Mouse (Mus musculus) lung, adult 2 months (tissue): ENCODE data around the gene Dpysl4. TPM values are rescaled to one million over a fixed set of nuclear protein-coding genes. Genes with fewer than 3 reads are reported as not detected.

Experiments
- DNase-seq: peaks from one replicate; pipeline ENCODE4 v3.0.0; 2022
- H3K4me1 ChIP-seq: fragments of 200-500 bp; 2 replicates; pipeline ENCODE4 v1.6.1; 2011; ENCODE audit warnings: low read length; ENCODE audit not compliant: control insufficient read depth, insufficient read depth
- H3K4me3 ChIP-seq: fragments of 200-500 bp; replicated peaks from 2 replicates; pipeline ENCODE3; 2011; ENCODE audit warnings: low read depth, mild to moderate bottlenecking, control low read depth, low read length; ENCODE audit errors: extremely low read depth
- CTCF ChIP-seq: fragments of 200-500 bp; IDR thresholded peaks from 2 replicates; pipeline ENCODE4 v1.5.1; 2011; ENCODE audit warnings: mild to moderate bottlenecking, low read length, control low read depth; ENCODE audit not compliant: insufficient read depth
- POLR2A ChIP-seq: fragments of 200-500 bp; IDR thresholded peaks from 2 replicates; pipeline ENCODE4 v1.6.1; 2011; ENCODE audit warnings: low read depth, mild to moderate bottlenecking, control low read depth, low read length, borderline replicate concordance; ENCODE audit errors: extremely low read depth
- WGBS: fragments of 180-500 bp; shearing (Covaris S2); methylation state at CpG from one replicate; pipeline ENCODE4 v1.1.7; 2018; 5-methylcytosine and 5-hydroxymethylcytosine counted together
- polyA plus RNA-seq: library from polyadenylated mRNA; depleted of rRNA; stranded (reverse); fragments of >200 nt; gene quantifications from 2 replicates; pipeline ENCODE4 v1.2.3, GENCODE M21; 2012; rRNA removed

The Dpysl4 gene
- 0.38 and 0.40 TPM in 2 replicates for polyA plus RNA-seq

GRCm38 (mm10) chr7:139085629-139086194 lies at the start of gene Dpysl4:
Dpysl4 (plus strand) TSS chr7:139086001.
- H3K4me1 ChIP-seq, result peaks cover 2% of the 10 kb centered on the region; the same call in 1 of the 2 replicates
- H3K4me3 ChIP-seq, result no peak within 1 kb of the TSS
- WGBS, result 8% methylated on average over 32 of the region's 32 CpGs
- no peak for DNase-seq
- TF ChIP-seq POLR2A (no peak), CTCF (no peak)

- no peak for TF ChIP-seq POLR2A
- 0 out of 2 replicates have a peak, but pooled peaks have one; percentile 5 for TF ChIP-seq CTCF
- WGBS, result 59% methylated on average over 4 of the region's 4 CpGs
These were observed 22.4 kb upstream of the Dpysl4 start for GRCm38 (mm10) chr7:139063406-139063805.

GRCm38 (mm10) chr7:139068182-139068623 lies 17.6 kb upstream of the Dpysl4 start:
- 0% methylated on average over 2 of the region's 2 CpGs for WGBS
- H3K4me1 ChIP-seq, result no peaks in the 10 kb centered on the region
- H3K4me3 ChIP-seq, result no peak overlapping the region
- no peak for TF ChIP-seq POLR2A
- TF ChIP-seq CTCF, result peak; percentile 80
- DNase-seq, result peak; percentile 55

More at GRCm38 (mm10) chr7:139063406-139063805, 22.4 kb upstream of the Dpysl4 start:
- H3K4me3 ChIP-seq, result no peak overlapping the region
- DNase-seq, result no peak
- H3K4me1 ChIP-seq, result no peaks in the 10 kb centered on the region

GRCm38 (mm10) chr7:139074189-139074588 lies 11.6 kb upstream of the Dpysl4 start:
- TF ChIP-seq POLR2A (no peak), CTCF (no peak)
- WGBS, result 55% methylated on average over 6 of the region's 6 CpGs

GRCm38 (mm10) chr7:139075054-139075794 lies 10.6 kb upstream of the Dpysl4 start:
- no peak overlapping the region for H3K4me3 ChIP-seq
- TF ChIP-seq POLR2A, result no peak
- no peak for TF ChIP-seq CTCF
- DNase-seq, result no peak
- H3K4me1 ChIP-seq, result no peaks in the 10 kb centered on the region
- 48% methylated on average over 14 of the region's 14 CpGs for WGBS

More at GRCm38 (mm10) chr7:139074189-139074588, 11.6 kb upstream of the Dpysl4 start:
- H3K4me1 ChIP-seq, result no peaks in the 10 kb centered on the region
- no peak for DNase-seq
- H3K4me3 ChIP-seq, result no peak overlapping the region

GRCm38 (mm10) chr7:139077283-139077682 lies 8.5 kb upstream of the Dpysl4 start:
- TF ChIP-seq POLR2A, result no peak
- TF ChIP-seq CTCF, result no peak
- DNase-seq, result no peak
- WGBS, result 35% methylated on average over 7 of the region's 7 CpGs
- H3K4me1 ChIP-seq, result no peaks in the 10 kb centered on the region
- no peak overlapping the region for H3K4me3 ChIP-seq

GRCm38 (mm10) chr7:139078181-139078580 lies 7.6 kb upstream of the Dpysl4 start:
- 56% methylated on average over 6 of the region's 6 CpGs for WGBS
- Histone ChIP-seq H3K4me3 (no peak overlapping the region), H3K4me1 (no peaks in the 10 kb centered on the region)
- no peak for TF ChIP-seq CTCF
- TF ChIP-seq POLR2A, result no peak
- no peak for DNase-seq

GRCm38 (mm10) chr7:139079141-139079540 lies 6.7 kb upstream of the Dpysl4 start:
- Histone ChIP-seq H3K4me3 (no peak overlapping the region), H3K4me1 (no peaks in the 10 kb centered on the region)
- 66% methylated on average over 7 of the region's 7 CpGs for WGBS
- no peak for DNase-seq
- TF ChIP-seq POLR2A (no peak), CTCF (no peak)

- Histone ChIP-seq H3K4me3 (no peak overlapping the region), H3K4me1 (no peaks in the 10 kb centered on the region)
- no peak for DNase-seq
- no peak for TF ChIP-seq POLR2A
- no peak for TF ChIP-seq CTCF
- 58% methylated on average over 4 of the region's 4 CpGs for WGBS
These were observed 5.1 kb upstream of the Dpysl4 start for GRCm38 (mm10) chr7:139080714-139081113.

GRCm38 (mm10) chr7:139081158-139081557 lies 4.6 kb upstream of the Dpysl4 start:
- Histone ChIP-seq H3K4me3 (no peak overlapping the region), H3K4me1 (peaks cover 2% of the 10 kb centered on the region; the same call in 1 of the 2 replicates)
- 64% methylated on average over 5 of the region's 5 CpGs for WGBS
- no peak for DNase-seq
- TF ChIP-seq CTCF (no peak), POLR2A (no peak)

GRCm38 (mm10) chr7:139082281-139082680 lies 3.5 kb upstream of the Dpysl4 start:
- DNase-seq, result no peak
- Histone ChIP-seq H3K4me3 (no peak overlapping the region), H3K4me1 (peaks cover 2% of the 10 kb centered on the region; the same call in 1 of the 2 replicates)
- TF ChIP-seq CTCF (no peak), POLR2A (no peak)
- WGBS, result 82% methylated on average over 8 of the region's 8 CpGs
